Mouse (Mus musculus) heart, embryonic 11.5 days (tissue): ENCODE measurements around the gene Ppcdc. TPM values are rescaled to one million over a fixed set of nuclear protein-coding genes. Genes with fewer than 3 reads are reported as not detected.
A peak's percentile ranks its signal among the peaks of the same experiment; 100 is the strongest.

Experiments
- ATAC-seq: fragments of 200-750 bp; cut with Nextera tagmentation; replicated peaks from 2 replicates; pipeline ENCODE4 v1.8.0; 2017; ENCODE audit warnings: moderate library complexity; ENCODE audit not compliant: insufficient number of reproducible peaks, low FRiP score, low TSS enrichment
- H3K27ac ChIP-seq: fragments of 300-500 bp; sonication (generic); 2 replicates; pipeline ENCODE4 v1.5.1; 2014; ENCODE audit warnings: mild to moderate bottlenecking, low read depth, low read length
- H3K27me3 ChIP-seq: fragments of 300-500 bp; sonication (generic); 2 replicates; pipeline ENCODE4 v1.6.1; 2014; ENCODE audit warnings: mild to moderate bottlenecking, low read length, mixed read lengths; ENCODE audit not compliant: control insufficient read depth, insufficient read depth
- H3K36me3 ChIP-seq: fragments of 300-500 bp; sonication (generic); 2 replicates; pipeline ENCODE4 v1.6.1; 2014; ENCODE audit warnings: mild to moderate bottlenecking, low read length, moderate library complexity, mixed read lengths; ENCODE audit not compliant: control insufficient read depth, insufficient read depth
- H3K4me1 ChIP-seq: fragments of 300-500 bp; sonication (generic); 2 replicates; pipeline ENCODE4 v1.6.1; 2014; ENCODE audit warnings: low read length; ENCODE audit not compliant: control insufficient read depth, insufficient read depth
- H3K4me2 ChIP-seq: fragments of 300-500 bp; sonication (generic); 2 replicates; pipeline ENCODE4 v1.6.1; 2014; ENCODE audit warnings: mild to moderate bottlenecking, moderate library complexity
- H3K4me3 ChIP-seq: fragments of 300-500 bp; sonication (generic); 2 replicates; pipeline ENCODE4 v1.5.1; 2014; ENCODE audit warnings: low read depth, low read length
- H3K9ac ChIP-seq: fragments of 300-500 bp; sonication (generic); 2 replicates; pipeline ENCODE4 v1.6.1; 2014; ENCODE audit warnings: mild to moderate bottlenecking, low read depth, low read length, moderate library complexity
- H3K9me3 ChIP-seq: fragments of 300-500 bp; sonication (generic); replicated peaks from 2 replicates; pipeline ENCODE4 v1.6.1; 2016; ENCODE audit warnings: low read length; ENCODE audit not compliant: control insufficient read depth
- WGBS: fragments of 180-500 bp; shearing (Covaris S2); extraction: QIAGEN DNeasy Blood & Tissue Kit; methylation state at CpG from one replicate; pipeline ENCODE4 v1.1.7; 2014; ENCODE audit not compliant: insufficient replicate concordance; 5-methylcytosine and 5-hydroxymethylcytosine counted together
- polyA plus RNA-seq: library from polyadenylated mRNA; unstranded; fragments of >200 nt; fragmentation: Nextera tagmentation; extraction: Ambion mirVana; gene quantifications from 2 replicates; pipeline ENCODE4 v1.2.1, GENCODE M21; 2014

Gene Ppcdc
- polyA plus RNA-seq, 1 experiment from 2014 or later, result 18.7 TPM

DNA sequence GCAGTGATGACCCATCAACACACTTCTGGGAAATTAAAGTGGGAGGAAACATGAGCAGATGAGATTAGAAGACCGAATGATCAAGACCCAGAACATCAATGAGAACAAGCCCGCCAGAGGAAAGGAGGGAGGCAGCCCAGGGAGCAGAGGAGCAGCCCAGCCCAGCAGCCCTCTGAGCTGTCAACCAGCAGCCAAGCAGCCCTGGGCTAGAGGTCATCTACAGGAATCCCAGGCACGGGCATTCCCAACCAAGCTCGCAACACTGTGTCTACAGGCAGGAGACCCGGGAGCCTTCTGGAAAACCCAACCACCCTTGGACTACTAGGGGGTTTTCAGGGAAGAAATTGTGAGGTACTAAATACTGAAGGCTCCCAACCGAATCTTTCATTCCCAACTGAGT lies 15.9 kb downstream of the Ppcdc start:
- no peak for ATAC-seq
- no peaks in the 10 kb centered on the region for H3K27me3 ChIP-seq
- no peak overlapping the region for H3K4me2 ChIP-seq
- H3K27ac ChIP-seq, result no peak overlapping the region
- no peaks in the 10 kb centered on the region for H3K36me3 ChIP-seq
- H3K4me1 ChIP-seq, result peaks cover 50% of the 10 kb centered on the region
- WGBS, result 31% methylated on average over 6 of the region's 6 CpGs
- no peak overlapping the region for H3K4me3 ChIP-seq
- no peak overlapping the region for H3K9ac ChIP-seq
- H3K9me3 ChIP-seq, result no peaks in the 10 kb centered on the region

DNA sequence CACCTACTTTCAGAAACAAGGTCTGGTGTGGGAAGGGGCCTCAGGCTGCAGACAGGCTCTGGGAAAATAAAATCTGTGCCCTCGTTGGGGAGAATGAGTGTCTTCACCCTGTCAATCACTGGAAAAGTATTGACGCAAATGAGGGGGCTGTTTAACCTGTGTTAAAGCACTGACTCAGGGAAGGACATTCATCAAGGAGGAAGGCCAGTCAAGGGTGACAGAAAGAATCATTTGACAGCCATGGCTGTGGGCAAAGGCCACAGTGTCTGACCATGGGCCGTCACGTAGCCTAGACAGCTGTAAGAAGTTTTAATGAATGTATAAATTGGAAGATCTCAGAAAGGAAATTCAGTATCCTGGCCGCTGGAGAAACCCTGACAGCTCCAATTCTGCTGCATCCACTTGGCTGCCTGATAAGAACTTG lies 18.2 kb downstream of the Ppcdc start:
- WGBS, result 34% methylated on average over 5 of the region's 5 CpGs
- H3K36me3 ChIP-seq, result no peaks in the 10 kb centered on the region; the same call in 1 of the 2 replicates
- 0 out of 2 replicates have a peak overlapping the region, but pooled peaks have one; percentile 16 for H3K9ac ChIP-seq
- ATAC-seq, result no peak
- no peak overlapping the region for H3K4me3 ChIP-seq
- no peaks in the 10 kb centered on the region for H3K9me3 ChIP-seq
- H3K27ac ChIP-seq, result peak overlapping the region; percentile 92
- H3K4me2 ChIP-seq, result no peak overlapping the region
- peaks cover 42% of the 10 kb centered on the region for H3K4me1 ChIP-seq
- H3K27me3 ChIP-seq, result no peaks in the 10 kb centered on the region

DNA sequence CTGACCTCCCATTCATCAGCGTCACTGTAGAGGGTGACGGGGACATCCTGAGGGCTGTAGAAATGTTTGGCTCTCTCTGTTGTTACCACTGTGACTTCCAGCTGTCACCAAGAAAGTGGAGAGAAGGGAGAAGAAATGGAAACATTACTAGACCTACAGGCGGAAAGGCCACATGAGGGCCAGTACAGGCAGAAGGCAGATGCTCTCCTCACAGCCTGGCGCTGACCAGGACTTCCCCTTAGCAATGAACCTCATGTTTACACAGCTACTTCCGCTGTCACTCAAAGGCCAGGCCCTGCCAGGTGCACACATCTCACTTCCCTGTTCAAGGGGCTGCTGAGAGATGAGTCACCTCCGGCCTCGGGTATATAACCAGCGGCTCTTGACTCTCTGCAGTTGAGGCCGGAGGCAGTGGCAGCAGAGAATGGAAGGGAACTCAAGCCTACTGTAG lies 18.8 kb downstream of the Ppcdc start:
- H3K9ac ChIP-seq, result peak overlapping the region; percentile 56; the same call in 1 of the 2 replicates

DNA sequence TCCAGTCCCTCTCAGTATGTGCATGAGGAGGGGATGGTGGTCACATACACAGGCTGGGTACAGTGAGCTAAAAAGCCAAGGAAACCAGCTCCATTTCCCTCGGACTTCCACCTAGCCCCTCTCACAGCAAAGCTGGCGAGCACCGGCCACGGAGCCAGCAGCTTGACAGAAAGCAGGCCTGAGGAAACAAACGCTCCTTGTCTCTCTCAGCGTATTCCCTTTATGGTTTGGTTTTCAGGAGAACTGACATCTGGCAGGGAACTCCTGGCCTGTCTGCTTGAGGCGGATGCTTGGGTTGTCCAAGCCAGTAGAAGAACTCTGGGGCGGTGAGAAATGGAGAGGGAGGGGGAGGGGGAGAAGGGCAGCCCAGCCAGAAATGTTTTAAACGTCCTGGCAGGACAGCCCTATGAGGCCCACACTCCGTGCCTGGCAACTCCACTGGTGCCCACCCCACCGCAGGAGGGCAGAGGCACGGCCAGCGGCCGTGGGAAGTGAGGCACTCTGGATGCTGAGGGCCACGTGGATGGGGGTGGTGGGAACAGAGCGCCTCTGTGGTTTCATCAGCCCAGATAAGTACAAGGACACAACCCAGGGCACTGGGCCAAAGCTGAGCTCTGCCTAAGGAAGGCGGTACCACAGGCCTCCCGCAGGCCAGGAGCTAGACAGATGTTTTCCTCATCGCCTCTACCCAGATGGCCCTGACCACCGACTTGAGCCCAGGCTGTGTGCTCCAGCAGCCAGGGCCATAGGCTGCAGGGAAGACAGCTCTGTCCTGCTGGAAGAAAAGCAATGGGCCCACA lies 19.4 kb downstream of the Ppcdc start:
- Histone ChIP-seq H3K9ac (peak overlapping the region; percentile 56; the same call in 1 of the 2 replicates), H3K4me2 (peak overlapping the region; percentile 45), H3K9me3 (no peaks in the 10 kb centered on the region), H3K27me3 (no peaks in the 10 kb centered on the region), H3K36me3 (no peaks in the 10 kb centered on the region; the same call in 1 of the 2 replicates), H3K4me1 (peaks cover 42% of the 10 kb centered on the region), H3K27ac (peak overlapping the region; percentile 92), H3K4me3 (no peak overlapping the region)
- ATAC-seq, result peak; percentile 75
- WGBS, result 15% methylated on average over 19 of the region's 20 CpGs

More for the DNA sequence above, 18.8 kb downstream of the Ppcdc start:
- no peaks in the 10 kb centered on the region; the same call in 1 of the 2 replicates for H3K36me3 ChIP-seq
- peak overlapping the region; percentile 45 for H3K4me2 ChIP-seq
- H3K4me3 ChIP-seq, result no peak overlapping the region
- H3K27me3 ChIP-seq, result no peaks in the 10 kb centered on the region
- H3K9me3 ChIP-seq, result no peaks in the 10 kb centered on the region
- peaks cover 42% of the 10 kb centered on the region for H3K4me1 ChIP-seq
- 29% methylated on average over 9 of the region's 9 CpGs for WGBS
- peak overlapping the region; percentile 92 for H3K27ac ChIP-seq
- ATAC-seq, result peak; percentile 47; the same call in 1 of the 2 replicates

DNA sequence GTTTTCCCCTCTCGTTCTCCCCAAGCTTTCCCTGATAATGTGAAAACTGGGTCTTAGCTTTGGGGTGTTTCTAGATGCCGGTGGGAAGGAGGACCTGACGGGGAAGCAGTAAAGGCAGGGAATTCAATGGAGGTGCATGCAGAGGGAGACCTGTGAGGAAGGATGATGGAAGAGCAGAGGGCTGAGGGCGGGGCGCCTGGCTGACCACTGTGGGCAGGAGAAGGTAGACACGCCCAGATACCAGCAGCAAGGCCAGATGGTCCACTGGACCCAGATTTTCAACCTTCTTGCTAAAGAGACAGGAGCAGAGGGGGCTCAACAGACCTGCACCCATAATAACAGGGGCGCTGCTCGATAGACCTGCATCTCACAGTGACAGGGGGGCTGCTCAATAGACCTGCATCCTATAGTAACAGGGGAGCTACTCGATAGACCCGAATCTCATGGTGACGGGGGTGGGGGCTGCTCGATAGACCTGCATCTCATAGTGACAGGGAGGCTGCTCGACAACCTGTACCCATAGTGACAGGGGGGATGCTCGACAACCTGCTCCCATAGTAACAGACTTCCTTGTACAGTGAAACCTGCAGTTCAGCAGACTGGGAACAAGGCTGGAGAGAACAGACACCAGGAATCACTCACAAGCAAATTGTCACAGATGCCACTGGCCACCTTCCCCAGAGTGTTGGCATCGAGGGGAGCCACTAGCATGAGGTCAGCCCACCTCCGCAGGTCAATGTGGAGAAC lies 20.2 kb downstream of the Ppcdc start:
- Histone ChIP-seq H3K4me2 (no peak overlapping the region), H3K36me3 (no peaks in the 10 kb centered on the region; the same call in 1 of the 2 replicates), H3K4me3 (no peak overlapping the region), H3K9me3 (no peaks in the 10 kb centered on the region), H3K9ac (no peak overlapping the region), H3K27me3 (no peaks in the 10 kb centered on the region), H3K27ac (peak overlapping the region; percentile 92; the same call in 1 of the 2 replicates), H3K4me1 (peaks cover 37% of the 10 kb centered on the region)
- no peak for ATAC-seq
- 80% methylated on average over 16 of the region's 16 CpGs for WGBS

DNA sequence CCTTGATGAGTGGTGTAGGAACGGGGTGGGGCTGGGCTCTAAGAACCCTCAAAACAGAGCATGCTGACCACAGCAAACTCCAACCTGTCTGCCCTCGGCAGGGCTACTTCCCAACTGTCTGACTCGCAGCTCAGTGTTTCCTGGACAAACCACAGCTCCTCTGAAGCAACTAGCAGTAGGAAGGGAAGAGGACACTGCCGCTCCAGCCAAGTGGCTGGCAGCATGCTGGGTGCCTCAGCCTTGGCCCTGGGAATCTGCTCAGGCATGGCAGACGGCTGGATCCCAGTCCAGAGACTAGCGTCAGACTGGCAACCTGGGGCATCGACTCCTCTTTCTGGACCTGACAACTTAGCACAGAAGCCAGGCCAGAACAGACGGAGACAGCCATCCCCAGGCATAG lies 22.6 kb downstream of the Ppcdc start:
- ATAC-seq, result no peak
- Histone ChIP-seq H3K4me1 (peaks cover 26% of the 10 kb centered on the region), H3K4me3 (no peak overlapping the region), H3K27ac (no peak overlapping the region), H3K4me2 (no peak overlapping the region), H3K36me3 (peaks cover 3% of the 10 kb centered on the region; the same call in 1 of the 2 replicates), H3K9me3 (no peaks in the 10 kb centered on the region), H3K27me3 (no peaks in the 10 kb centered on the region), H3K9ac (no peak overlapping the region)
- WGBS, result 70% methylated on average over 8 of the region's 8 CpGs

DNA sequence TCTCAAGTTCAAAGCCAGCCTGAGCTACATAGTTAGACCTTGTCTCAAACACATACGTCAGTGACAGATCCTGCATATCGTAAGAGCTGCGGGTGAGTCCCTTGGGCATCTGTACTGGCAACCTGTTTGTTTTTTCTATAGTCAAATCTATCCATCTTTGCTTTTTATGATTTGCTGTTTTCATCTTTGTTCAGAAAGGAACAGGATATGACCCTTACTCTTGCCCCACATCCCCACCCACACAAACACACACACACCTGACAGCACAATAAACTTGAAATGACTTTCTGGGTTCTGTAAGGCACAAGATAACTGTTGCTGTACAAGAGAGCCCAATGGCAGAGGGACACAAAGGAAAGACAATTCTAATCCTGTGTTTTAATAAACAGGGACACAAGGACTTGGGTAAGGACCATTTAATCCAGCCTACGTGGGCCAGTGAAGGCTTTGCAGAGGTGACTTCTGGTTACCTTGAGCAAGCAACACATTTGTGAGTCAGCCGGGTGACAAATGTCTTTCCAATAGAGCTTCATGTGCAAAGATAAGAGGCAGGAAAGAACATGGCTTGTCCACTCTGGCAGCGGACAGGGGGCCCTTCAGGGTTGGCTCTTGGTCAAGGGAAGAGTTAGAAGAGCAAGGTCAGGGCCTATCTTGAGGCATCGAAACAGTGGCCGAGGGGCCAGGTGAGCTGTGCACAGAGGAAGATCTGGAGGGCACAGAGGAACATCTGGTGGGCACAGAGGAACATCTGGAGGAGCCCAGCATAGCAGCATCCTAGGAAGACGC lies 32.6 kb downstream of the Ppcdc start:
- Histone ChIP-seq H3K4me2 (no peak overlapping the region), H3K27ac (no peak overlapping the region), H3K9me3 (no peaks in the 10 kb centered on the region), H3K4me3 (no peak overlapping the region), H3K4me1 (peaks cover 2% of the 10 kb centered on the region; the same call in 1 of the 2 replicates), H3K36me3 (no peaks in the 10 kb centered on the region), H3K27me3 (no peaks in the 10 kb centered on the region), H3K9ac (no peak overlapping the region)
- WGBS, result 77% methylated on average over 9 of the region's 9 CpGs
- ATAC-seq, result no peak

DNA sequence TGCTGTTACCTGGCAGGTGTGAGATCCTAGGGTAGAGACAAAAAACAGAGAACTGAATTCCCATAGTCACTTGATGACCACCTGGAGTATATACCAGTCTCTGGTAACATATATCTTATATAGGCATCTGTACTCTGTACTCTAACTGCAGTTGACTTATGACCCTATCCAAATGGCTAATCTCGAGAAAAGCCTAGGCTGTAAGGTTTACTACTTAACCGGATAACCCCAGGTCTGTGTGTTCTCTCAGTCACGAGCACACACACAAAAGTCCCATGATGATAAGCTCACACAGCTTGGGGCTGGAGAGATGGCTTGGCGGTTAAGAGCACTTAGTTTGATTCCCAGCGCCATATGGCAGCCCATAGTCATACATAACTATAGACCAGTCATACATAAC lies 33.5 kb downstream of the Ppcdc start:
- Histone ChIP-seq H3K27me3 (no peaks in the 10 kb centered on the region), H3K4me3 (no peak overlapping the region), H3K27ac (no peak overlapping the region), H3K9me3 (no peaks in the 10 kb centered on the region), H3K4me2 (no peak overlapping the region), H3K36me3 (no peaks in the 10 kb centered on the region), H3K9ac (no peak overlapping the region), H3K4me1 (peaks cover 3% of the 10 kb centered on the region; the same call in 1 of the 2 replicates)
- WGBS, result 87% methylated on average over 5 of the region's 5 CpGs
- no peak for ATAC-seq
